Mouse (Mus musculus): ENCODE results near the gene Phf2.
"Not testable (repeated sequence)": the region's sequence is repeated elsewhere in the genome, so short reads cannot be mapped to it uniquely, and the experiment has no call there.

DNA sequence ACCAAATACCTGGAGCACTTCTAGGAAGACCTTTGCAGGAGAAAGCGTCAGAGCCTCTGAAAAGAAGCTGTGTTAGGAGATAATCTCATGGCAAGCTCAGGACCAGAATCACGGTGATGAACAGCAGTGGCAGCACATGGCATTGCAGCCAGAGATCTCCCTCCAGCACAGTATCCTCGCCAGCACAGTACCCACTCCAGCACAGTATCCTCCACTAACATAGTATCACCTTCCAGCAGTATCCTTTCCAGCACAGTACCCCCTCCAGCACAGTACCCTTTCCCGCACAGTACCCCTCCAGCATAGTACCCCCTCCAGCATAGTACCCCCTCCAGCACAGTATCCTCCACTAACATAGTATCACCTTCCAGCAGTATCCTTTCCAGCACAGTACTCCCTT lies 61.3 kb downstream of the Phf2 start:
- TF ChIP-seq CTCF (IDR thresholded peaks at IDR 0.05; ENCODE audit: low read depth); EP300 (optimal IDR thresholded peaks at IDR 0.05): not testable (repeated sequence)

Data from stomach, postnatal 0 days (tissue).